Comparison of ENCODE assay signal across 8 mouse cellular contexts in the genomic region with DNA sequence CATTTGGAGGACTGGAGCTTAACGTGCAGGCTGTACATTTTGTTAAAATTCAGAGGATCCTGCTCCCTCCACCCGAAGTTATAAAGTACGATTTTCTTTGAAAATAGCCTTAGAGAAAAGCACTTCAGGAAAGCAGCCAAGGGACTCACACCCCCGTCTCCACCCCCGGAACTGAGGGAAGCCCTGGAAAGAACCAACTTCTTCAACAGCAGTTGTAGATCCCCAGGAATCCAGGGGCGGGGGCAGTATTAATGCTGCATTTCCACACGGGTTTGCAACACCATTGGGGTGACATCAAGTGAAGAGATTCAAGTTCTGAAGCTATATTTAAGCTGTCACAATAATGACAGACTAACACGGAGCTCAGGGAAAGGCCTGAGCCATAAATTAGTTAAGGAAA. TPM values are rescaled to one million over a fixed set of nuclear protein-coding genes. Genes with fewer than 3 reads are reported as not detected.
A peak's percentile ranks its signal among the peaks of the same experiment; 100 is the strongest.
DNase-seq lines count a peak whose midpoint lies in the region; ATAC-seq and TF ChIP-seq lines count a peak whose summit lies in the region.

No protein-coding gene starts in this region.

- intact Hi-C loops in heart, adult 2 months (cut with DNase I), result loop anchor here (1.0 to 10.0 kb wide), 2 partner anchors 86 to 284 kb away; no protein-coding TSS in a partner anchor

- H3K4me1 ChIP-seq in heart, embryonic 15.5 days (replicated peaks), result peaks cover 30% of the 10 kb centered on the region
- peaks cover 1% of the 10 kb centered on the region; the same call in 1 of the 2 replicates for H3K4me1 ChIP-seq in heart, adult 2 months (ENCODE audit: control insufficient read depth, insufficient read depth, low read length)
- H3K4me1 ChIP-seq in hindbrain, embryonic 15.5 days (replicated peaks), result peaks cover 18% of the 10 kb centered on the region

- 0 out of 2 replicates have a peak overlapping the region, but pooled peaks have one; percentile 94 for H3K4me2 ChIP-seq in heart, embryonic 15.5 days
- peak overlapping the region; percentile 82 for H3K4me2 ChIP-seq in hindbrain, embryonic 15.5 days

- no peak for DNase-seq in heart, adult 2 months
- peak; percentile 21 to 34 for DNase-seq in cerebellum, postnatal 10 days
- peak; percentile 24 for DNase-seq in neural tube, embryonic 10.5 days (ENCODE audit: extremely low spot score, low spot score)
- DNase-seq in embryo, embryonic 10 days (ENCODE audit: low spot score), result no peak
- no peak for DNase-seq in ovary, adult 18-20 months (ENCODE audit: low spot score)
- DNase-seq in adipocyte (ENCODE audit: low spot score), result no peak

- H3K27me3 ChIP-seq in heart, embryonic 15.5 days, result peaks cover 74% of the 10 kb centered on the region
- peaks cover 17% of the 10 kb centered on the region for H3K27me3 ChIP-seq in heart, adult 2 months (ENCODE audit: control insufficient read depth, insufficient read depth, low read length)
- no peaks in the 10 kb centered on the region for H3K27me3 ChIP-seq in hindbrain, embryonic 15.5 days

- TF ChIP-seq POLR2A in heart, adult 2 months (IDR thresholded peaks at IDR 0.05; ENCODE audit: insufficient read depth, low read depth, low read length), result no peak

- no peak for TF ChIP-seq EP300 in heart, adult 2 months (IDR thresholded peaks at IDR 0.05; ENCODE audit: insufficient read depth, low read depth, low read length)

- no peak overlapping the region for H3K27ac ChIP-seq in heart, embryonic 15.5 days
- H3K27ac ChIP-seq in heart, adult 2 months, result no peak overlapping the region
- peak overlapping the region; percentile 96; the same call in 1 of the 2 replicates for H3K27ac ChIP-seq in hindbrain, embryonic 15.5 days (replicated peaks)

- ATAC-seq in heart, embryonic 15.5 days (replicated peaks; ENCODE audit: insufficient number of reproducible peaks, insufficient read depth, low FRiP score, low read depth), result no peak
- ATAC-seq in hindbrain, embryonic 15.5 days (ENCODE audit: low FRiP score, low read depth), result no peak

- H3K4me3 ChIP-seq in heart, embryonic 15.5 days, result no peak overlapping the region
- no peak overlapping the region for H3K4me3 ChIP-seq in heart, adult 2 months
- H3K4me3 ChIP-seq in hindbrain, embryonic 15.5 days, result peak overlapping the region; percentile 85

- WGBS in heart, embryonic 15.5 days, result 19% methylated on average over 8 of the region's 8 CpGs
- 23% methylated on average over 8 of the region's 8 CpGs for WGBS in heart, adult 2 months
- WGBS in hindbrain, embryonic 15.5 days, result 22% methylated on average over 8 of the region's 8 CpGs

- no peak overlapping the region for H3K9ac ChIP-seq in heart, embryonic 15.5 days
- no peak overlapping the region for H3K9ac ChIP-seq in heart, adult 2 months (ENCODE audit: low read depth, low read length)
- no peak overlapping the region for H3K9ac ChIP-seq in hindbrain, embryonic 15.5 days

- no peak for TF ChIP-seq CTCF in heart, adult 2 months (IDR thresholded peaks at IDR 0.05)

- H3K79me2 ChIP-seq in heart, adult 2 months (replicated peaks; ENCODE audit: control insufficient read depth, insufficient read depth, low read length), result no peaks in the 10 kb centered on the region

- H3K36me3 ChIP-seq in heart, embryonic 15.5 days, result no peaks in the 10 kb centered on the region
- H3K36me3 ChIP-seq in heart, adult 2 months (ENCODE audit: control insufficient read depth, insufficient read depth, low read length), result no peaks in the 10 kb centered on the region
- no peaks in the 10 kb centered on the region for H3K36me3 ChIP-seq in hindbrain, embryonic 15.5 days

- H3K9me3 ChIP-seq in heart, embryonic 15.5 days (replicated peaks), result no peaks in the 10 kb centered on the region
- H3K9me3 ChIP-seq in hindbrain, embryonic 15.5 days, result no peaks in the 10 kb centered on the region

RNA-seq across cellular contexts. Expression of a gene that starts 0.9 kb away (rescaled TPM):
- 2.2 and 4.7 TPM in 2 replicates for polyA plus RNA-seq in heart, embryonic 15.5 days (2015; fragmentation: Nextera tagmentation; extraction: Ambion mirVana)
- 1 to 10 TPM in 1 of 2 experiments, under 1 TPM in 1; 0.61 to 1.3 TPM for total RNA-seq in heart, adult 2 months (2021)
- 0.82 and 1.1 TPM in 2 replicates for polyA plus RNA-seq in heart, adult 2 months (2012; rRNA removed)
- polyA plus RNA-seq in hindbrain, embryonic 15.5 days (2015; fragmentation: Nextera tagmentation; extraction: Ambion mirVana), result 208 and 265 TPM in 2 replicates

RNA-seq across cellular contexts. Expression of a gene that starts 43.9 kb away (rescaled TPM):
- polyA plus RNA-seq in heart, embryonic 15.5 days (2015; fragmentation: Nextera tagmentation; extraction: Ambion mirVana), result 210 and 218 TPM in 2 replicates
- 10 to 100 TPM; 43.9 to 51.0 TPM for total RNA-seq in heart, adult 2 months (2021)
- 51.3 and 69.7 TPM in 2 replicates for polyA plus RNA-seq in heart, adult 2 months (2012; rRNA removed)
- polyA plus RNA-seq in hindbrain, embryonic 15.5 days (2015; fragmentation: Nextera tagmentation; extraction: Ambion mirVana), result 52.3 and 66.5 TPM in 2 replicates

Comparison
In these comparisons a context has a peak if more than half of its experiments do, and no peak if none do; other contexts are left out.
1. DNase-seq: peak in cerebellum, postnatal 10 days (2 of 2) and neural tube, embryonic 10.5 days (single experiment); none in heart, adult 2 months (0 of 2), embryo, embryonic 10 days (single experiment), ovary, adult 18-20 months (single experiment) and adipocyte (single experiment).
2. RNA of a gene that starts 0.9 kb away (polyA plus RNA-seq): 208 to 265 TPM in hindbrain, embryonic 15.5 days; 2.2 to 4.7 TPM in heart, embryonic 15.5 days and 0.82 to 1.1 TPM in heart, adult 2 months; every median in the first group is over 10 times any median in the second.